8 mouse cellular contexts compared by ENCODE assay signal in genomic region chr11:110357756-110358551, GRCm38 (mm10). TPM values are rescaled to one million over a fixed set of nuclear protein-coding genes. Genes with fewer than 3 reads are reported as not detected.
DNase-seq lines count a peak whose midpoint lies in the region; ATAC-seq and TF ChIP-seq lines count a peak whose summit lies in the region.
"Had no signal": no experiment of that assay in that cellular context is flagged by ENCODE, and none has a peak within 500 bp of the region (broad histone marks: within the 10 kb centered on the region; RNA-seq: fewer than 3 reads in every experiment).

No protein-coding gene starts in this region.

- H3K4me1 ChIP-seq in kidney, postnatal 0 days (replicated peaks; ENCODE audit: insufficient read depth, low read length), result no peaks in the 10 kb centered on the region
- no peaks in the 10 kb centered on the region for H3K4me1 ChIP-seq in kidney, embryonic 14.5 days (ENCODE audit: control insufficient read depth, insufficient read depth, low read length)
- H3K4me1 ChIP-seq in hindbrain, postnatal 0 days (ENCODE audit: insufficient read depth, low read length), result no peaks in the 10 kb centered on the region
- no peaks in the 10 kb centered on the region for H3K4me1 ChIP-seq in lung, embryonic 16.5 days (replicated peaks; ENCODE audit: control insufficient read depth, insufficient read depth, low read length)

- no peak overlapping the region for H3K9ac ChIP-seq in kidney, postnatal 0 days (ENCODE audit: low read depth, low read length)
- no peak overlapping the region for H3K9ac ChIP-seq in kidney, embryonic 14.5 days (ENCODE audit: low read depth, low read length)
- H3K9ac ChIP-seq in hindbrain, postnatal 0 days (replicated peaks; ENCODE audit: low read length), result no peak overlapping the region
- H3K9ac ChIP-seq in lung, embryonic 16.5 days (ENCODE audit: low read length), result no peak overlapping the region

- no peaks in the 10 kb centered on the region for H3K27me3 ChIP-seq in kidney, postnatal 0 days (ENCODE audit: insufficient read depth, low read length)
- no peaks in the 10 kb centered on the region for H3K27me3 ChIP-seq in kidney, embryonic 14.5 days (ENCODE audit: control insufficient read depth, insufficient read depth, low read length)
- H3K27me3 ChIP-seq in Patski, result no peaks in the 10 kb centered on the region
- H3K27me3 ChIP-seq in hindbrain, postnatal 0 days (ENCODE audit: insufficient read depth, low read length), result no peaks in the 10 kb centered on the region
- no peaks in the 10 kb centered on the region for H3K27me3 ChIP-seq in lung, embryonic 16.5 days (ENCODE audit: control insufficient read depth, insufficient read depth, low read depth, low read length)

- 69% methylated on average over 16 of the region's 16 CpGs for WGBS in kidney, postnatal 0 days
- WGBS in kidney, embryonic 14.5 days, result 73% methylated on average over 16 of the region's 16 CpGs
- WGBS in hindbrain, postnatal 0 days, result 71% methylated on average over 16 of the region's 16 CpGs
- 58% methylated on average over 16 of the region's 16 CpGs for WGBS in lung, embryonic 16.5 days

- no peak overlapping the region for H3K4me3 ChIP-seq in kidney, postnatal 0 days (replicated peaks; ENCODE audit: low read depth, low read length)
- H3K4me3 ChIP-seq in kidney, embryonic 14.5 days (ENCODE audit: low read length), result no peak overlapping the region
- no peak overlapping the region for H3K4me3 ChIP-seq in hindbrain, postnatal 0 days (ENCODE audit: low read length)
- H3K4me3 ChIP-seq in lung, embryonic 16.5 days (ENCODE audit: low read length), result no peak overlapping the region
- H3K4me3 ChIP-seq: megakaryocyte, embryonic 14.5 days had no signal

- DNase-seq in kidney, postnatal 0 days (ENCODE audit: low spot score), result peak; percentile 74
- peak; percentile 39 for DNase-seq in Patski (ENCODE audit: low read depth, low spot score)
- peak; percentile 10 for DNase-seq in cerebellum, adult 9-11 months
- DNase-seq in hindbrain, postnatal 0 days (ENCODE audit: low spot score), result peak; percentile 66

- CTCF ChIA-PET in Patski (lab: Charles Lee), result interaction anchor here (0.9 to 1.4 kb wide), 5 partner anchors 9 to 140 kb away, joined by 3 read pairs; no protein-coding TSS in a partner anchor

- ATAC-seq in kidney, postnatal 0 days (replicated peaks; ENCODE audit: low FRiP score, low read depth), result no peak
- no peak for ATAC-seq in kidney, embryonic 14.5 days (ENCODE audit: low FRiP score, low TSS enrichment)
- peak; percentile 94 for ATAC-seq in Patski
- ATAC-seq in hindbrain, postnatal 0 days, result no peak
- ATAC-seq in lung, embryonic 16.5 days (ENCODE audit: low read depth), result 0 out of 2 replicates have a peak, but pooled peaks have one; percentile 43
- ATAC-seq in inflammation-experienced regulatory T-cells, adult 6 months, result no peak

- TF ChIP-seq CTCF in kidney, postnatal 0 days (IDR thresholded peaks at IDR 0.05; ENCODE audit: low read depth), result peak; percentile 73
- peak; percentile 85 for TF ChIP-seq CTCF in Patski (IDR thresholded peaks at IDR 0.05)
- peak; percentile 71 for TF ChIP-seq CTCF in hindbrain, postnatal 0 days (IDR thresholded peaks at IDR 0.05; ENCODE audit: low read depth)

- no peaks in the 10 kb centered on the region for H3K36me3 ChIP-seq in kidney, postnatal 0 days (ENCODE audit: insufficient read depth, low read length)
- H3K36me3 ChIP-seq in kidney, embryonic 14.5 days (ENCODE audit: control insufficient read depth, insufficient read depth, low read length), result no peaks in the 10 kb centered on the region
- no peaks in the 10 kb centered on the region for H3K36me3 ChIP-seq in hindbrain, postnatal 0 days (ENCODE audit: insufficient read depth, low read length)
- H3K36me3 ChIP-seq in lung, embryonic 16.5 days (ENCODE audit: control insufficient read depth, insufficient read depth, low read length), result no peaks in the 10 kb centered on the region

- H3K27ac ChIP-seq in kidney, postnatal 0 days, result no peak overlapping the region
- no peak overlapping the region for H3K27ac ChIP-seq in kidney, embryonic 14.5 days (ENCODE audit: low read depth, low read length)
- no peak overlapping the region for H3K27ac ChIP-seq in hindbrain, postnatal 0 days
- no peak overlapping the region for H3K27ac ChIP-seq in lung, embryonic 16.5 days (ENCODE audit: low read length)

- POLR2A ChIA-PET in Patski (lab: Charles Lee), result no interaction called here

- 0 out of 2 replicates have a peak, but pooled peaks cover 4% of the 10 kb centered on the region for H3K9me3 ChIP-seq in kidney, postnatal 0 days (replicated peaks; ENCODE audit: low read length)
- no peaks in the 10 kb centered on the region; the same call in 1 of the 2 replicates for H3K9me3 ChIP-seq in kidney, embryonic 14.5 days (ENCODE audit: control insufficient read depth, low read length)
- H3K9me3 ChIP-seq in hindbrain, postnatal 0 days (ENCODE audit: low read length), result no peaks in the 10 kb centered on the region
- H3K9me3 ChIP-seq in lung, embryonic 16.5 days (ENCODE audit: control insufficient read depth, low read length), result no peaks in the 10 kb centered on the region
- H3K9me3 ChIP-seq: megakaryocyte, embryonic 14.5 days had no signal

- in situ Hi-C loops in Patski (cut with MboI; ENCODE audit: low pct_unique_long_range_greater_than_20kb), result loop anchor here (25.0 kb wide), 2 partner anchors 1079 to 1179 kb away; no protein-coding TSS in a partner anchor

- no peak overlapping the region for H3K4me2 ChIP-seq in kidney, postnatal 0 days (ENCODE audit: low read length)
- H3K4me2 ChIP-seq in kidney, embryonic 14.5 days (replicated peaks; ENCODE audit: low read depth, low read length), result no peak overlapping the region
- no peak overlapping the region for H3K4me2 ChIP-seq in hindbrain, postnatal 0 days (ENCODE audit: low read depth, low read length)
- no peak overlapping the region for H3K4me2 ChIP-seq in lung, embryonic 16.5 days (ENCODE audit: low read depth, low read length)

RNA-seq across cellular contexts. Expression of gene Abca5, which starts 20.4 kb away (rescaled TPM):
- polyA plus RNA-seq in kidney, postnatal 0 days (2015; fragmentation: Nextera tagmentation; extraction: Ambion mirVana), result 2.2 and 4.2 TPM in 2 replicates
- 5.6 and 6.9 TPM in 2 replicates for polyA plus RNA-seq in kidney, embryonic 14.5 days (2014; fragmentation: Nextera tagmentation; extraction: Ambion mirVana)
- polyA plus RNA-seq in Patski (2021), result 4.8 TPM
- total RNA-seq in hindbrain, postnatal 0 days (2014; rRNA removed), result 25.4 and 26.3 TPM in 2 replicates
- polyA plus RNA-seq in hindbrain, postnatal 0 days (2015; fragmentation: Nextera tagmentation; extraction: Ambion mirVana), result 14.6 and 15.9 TPM in 2 replicates
- 4.2 and 4.4 TPM in 2 replicates for polyA plus RNA-seq in lung, embryonic 16.5 days (2015; fragmentation: Nextera tagmentation; extraction: Ambion mirVana)
- under 1 TPM; 0.33 to 0.84 (median 0.50) TPM for polyA plus RNA-seq in inflammation-experienced regulatory T-cells, adult 6 months (2017; shearing (Covaris generic))

RNA-seq across cellular contexts. Expression of gene Map2k6, which starts 41.0 kb away (rescaled TPM):
- polyA plus RNA-seq in kidney, postnatal 0 days (2015; fragmentation: Nextera tagmentation; extraction: Ambion mirVana), result 12.7 and 12.8 TPM in 2 replicates
- 20.2 and 26.6 TPM in 2 replicates for polyA plus RNA-seq in kidney, embryonic 14.5 days (2014; fragmentation: Nextera tagmentation; extraction: Ambion mirVana)
- 14.3 TPM for polyA plus RNA-seq in Patski (2021)
- 19.1 and 21.2 TPM in 2 replicates for total RNA-seq in hindbrain, postnatal 0 days (2014; rRNA removed)
- 16.3 and 16.4 TPM in 2 replicates for polyA plus RNA-seq in hindbrain, postnatal 0 days (2015; fragmentation: Nextera tagmentation; extraction: Ambion mirVana)
- 16.8 and 17.6 TPM in 2 replicates for polyA plus RNA-seq in lung, embryonic 16.5 days (2015; fragmentation: Nextera tagmentation; extraction: Ambion mirVana)
- polyA plus RNA-seq in inflammation-experienced regulatory T-cells, adult 6 months (2017; shearing (Covaris generic)), result 1 to 10 TPM; 6.1 to 8.3 (median 6.5) TPM

Comparison
In these comparisons a context has a peak if more than half of its experiments do, and no peak if none do; other contexts are left out.
1. ATAC-seq: peak in Patski (single experiment) and lung, embryonic 16.5 days (single experiment); none in kidney, postnatal 0 days (single experiment), kidney, embryonic 14.5 days (single experiment), hindbrain, postnatal 0 days (single experiment) and inflammation-experienced regulatory T-cells, adult 6 months (single experiment).
2. DNase-seq: peak in every context shown above with its lines; median percentile 74 in kidney, postnatal 0 days; 66 in hindbrain, postnatal 0 days; 39 in Patski; 10 in cerebellum, adult 9-11 months.
3. Peak in every context shown above with its lines, with median percentiles within 50 percentile points of each other: CTCF ChIP-seq.